Mouse (Mus musculus) embryo, embryonic 9.5 days (tissue): ENCODE data around the gene Grb10.

Source experiments
- DNase-seq: peaks from one replicate; pipeline ENCODE4 v3.0.0-alpha.2; 2017; ENCODE audit errors: extremely low spot score

Gene Grb10

GRCm38 (mm10) chr11:12038470-12038985 lies at the start of gene Grb10:
TSS of gene Grb10 (minus strand) at chr11:12038683.
- peak; percentile 55 for DNase-seq

- DNase-seq = no peak
These were observed 43.2 kb upstream of the Grb10 start for GRCm38 (mm10) chr11:12081638-12082037.

GRCm38 (mm10) chr11:12079231-12079630 lies 40.7 kb upstream of the Grb10 start:
- no peak for DNase-seq

DNA sequence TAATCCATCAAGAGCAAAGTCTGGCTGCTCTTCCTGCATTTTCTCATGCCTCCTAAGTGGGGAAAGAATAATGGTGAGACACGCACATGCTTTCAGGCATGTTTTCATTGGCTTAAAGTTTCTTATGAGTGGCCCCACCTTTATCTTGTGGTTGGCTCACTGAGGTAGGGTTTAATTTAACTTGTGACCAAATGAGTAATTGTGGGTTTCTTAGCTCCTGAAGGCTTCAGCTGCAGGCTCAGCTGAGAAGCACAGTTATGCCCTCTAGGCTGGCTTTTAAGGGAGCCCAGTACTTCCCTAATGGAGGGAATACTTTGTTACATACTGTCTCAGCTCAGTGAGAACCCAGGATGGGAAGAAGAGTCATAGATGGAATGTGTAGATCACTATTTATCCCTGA lies 37.0 kb upstream of the Grb10 start:
- DNase-seq = no peak

DNA sequence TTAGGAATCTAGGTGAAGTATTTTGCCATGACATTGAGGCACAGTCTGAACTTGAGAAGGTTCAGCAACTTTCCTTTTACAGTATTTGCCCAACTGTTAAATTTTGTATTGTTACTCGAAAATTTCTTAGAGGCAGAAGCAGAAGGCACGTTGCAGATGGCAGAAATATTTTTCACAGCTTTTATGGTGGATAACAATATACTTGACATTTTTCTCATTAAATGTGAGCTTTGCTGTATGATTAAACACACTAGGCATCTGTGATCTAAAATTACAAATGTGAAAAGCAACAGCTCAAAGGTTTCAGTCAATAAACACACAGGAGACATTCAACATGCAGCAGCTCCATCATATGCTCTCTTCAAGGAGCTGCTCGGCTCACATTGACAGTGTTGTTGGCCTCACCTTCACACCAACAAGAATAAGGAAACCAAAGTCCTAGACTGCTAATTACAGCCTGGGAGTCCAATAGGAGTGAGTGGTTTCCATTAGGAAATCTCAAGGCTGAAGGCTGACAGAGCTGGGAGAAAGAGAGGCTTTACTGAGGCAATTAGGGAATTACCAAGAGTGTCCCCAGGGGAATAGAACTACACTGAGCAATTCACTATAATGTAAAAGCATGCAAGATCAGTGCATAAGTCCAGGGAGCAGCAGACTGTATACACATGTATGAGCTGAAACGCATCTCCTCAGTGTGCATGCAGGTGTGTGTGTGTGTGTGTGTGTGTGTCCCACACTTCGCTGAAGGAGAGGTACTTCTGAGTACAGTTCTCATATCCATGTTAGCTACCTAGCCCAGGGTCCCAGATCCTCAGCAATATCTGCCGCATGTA lies 35.1 kb upstream of the Grb10 start:
- DNase-seq = no peak

GRCm38 (mm10) chr11:12072322-12072721 lies 33.8 kb upstream of the Grb10 start:
- no peak for DNase-seq

GRCm38 (mm10) chr11:12059005-12059404 lies 20.5 kb upstream of the Grb10 start:
- no peak for DNase-seq

DNA sequence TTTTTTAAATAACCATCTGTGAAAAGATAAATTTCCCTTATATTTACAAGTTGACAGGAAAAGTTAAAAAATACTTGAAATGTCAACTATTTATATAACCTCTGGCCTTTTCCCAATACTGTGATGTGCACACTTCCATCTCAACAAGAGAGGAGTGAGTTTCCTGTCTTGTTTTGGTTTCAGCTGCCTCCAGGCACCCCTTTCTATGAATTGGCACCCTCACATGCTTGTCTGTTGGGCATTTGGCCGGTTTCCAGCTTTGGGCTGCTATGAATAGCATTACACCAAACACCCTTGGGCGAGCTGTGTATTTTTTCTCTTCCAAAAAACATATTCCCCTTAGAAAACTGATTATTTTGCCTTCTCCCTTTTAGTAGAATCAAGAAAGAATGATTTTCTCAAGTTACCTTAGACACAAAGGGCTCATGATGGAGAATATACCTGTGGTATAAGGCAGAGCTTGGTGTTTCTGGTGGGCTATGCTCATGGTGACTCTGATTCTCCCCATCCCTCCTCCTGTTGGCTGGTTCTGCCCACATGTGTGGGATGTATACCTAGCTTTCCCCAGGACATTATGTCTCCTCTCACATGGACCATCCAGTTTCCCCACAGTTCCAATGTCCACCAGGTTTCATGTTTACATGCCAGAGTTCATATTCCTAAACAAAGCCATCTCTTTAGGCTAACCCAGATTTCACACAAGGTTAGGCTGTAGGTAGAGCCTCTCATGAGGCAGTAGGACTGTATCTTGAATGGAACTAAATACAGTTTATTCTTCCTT lies 10.3 kb upstream of the Grb10 start:
- no peak for DNase-seq

DNA sequence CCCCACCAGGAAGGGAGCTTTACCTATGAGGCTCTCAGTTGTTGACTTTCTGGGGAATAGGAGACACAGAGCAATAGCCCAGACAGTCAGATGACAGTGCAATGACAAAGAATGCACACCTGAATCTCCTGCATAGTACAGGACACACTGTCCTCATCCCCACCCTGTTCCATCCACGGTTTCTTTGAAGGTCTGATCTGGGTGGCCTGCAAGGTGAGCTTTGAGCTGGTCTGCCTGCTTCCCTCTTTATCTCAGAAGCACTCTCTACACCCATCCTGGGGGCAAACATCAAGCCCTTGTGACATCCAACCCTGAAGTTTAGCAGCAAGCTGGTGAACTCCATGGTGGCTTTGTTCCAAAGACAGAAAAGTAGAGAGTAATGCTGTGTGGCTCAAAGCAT lies 9.7 kb upstream of the Grb10 start:
- no peak for DNase-seq

DNA sequence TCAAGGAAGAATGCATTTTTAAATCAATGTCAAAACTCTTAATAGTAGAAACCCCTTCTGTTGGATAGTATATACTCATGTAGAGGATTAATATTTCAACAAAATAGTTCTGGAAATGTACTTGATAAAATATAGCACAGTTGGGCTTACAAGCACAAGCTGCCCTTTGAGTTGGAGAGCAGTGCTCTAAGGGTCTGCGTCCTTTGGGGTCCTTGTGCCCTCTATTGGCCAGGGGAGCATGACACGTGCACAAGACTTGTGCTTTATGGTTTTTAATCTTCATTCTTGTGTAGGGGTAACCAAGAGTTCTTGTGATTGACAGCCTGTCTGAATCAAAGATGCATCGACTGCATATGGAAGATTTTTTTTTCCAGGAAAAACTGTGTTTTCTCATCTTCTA lies 5.8 kb upstream of the Grb10 start:
- no peak for DNase-seq

DNA sequence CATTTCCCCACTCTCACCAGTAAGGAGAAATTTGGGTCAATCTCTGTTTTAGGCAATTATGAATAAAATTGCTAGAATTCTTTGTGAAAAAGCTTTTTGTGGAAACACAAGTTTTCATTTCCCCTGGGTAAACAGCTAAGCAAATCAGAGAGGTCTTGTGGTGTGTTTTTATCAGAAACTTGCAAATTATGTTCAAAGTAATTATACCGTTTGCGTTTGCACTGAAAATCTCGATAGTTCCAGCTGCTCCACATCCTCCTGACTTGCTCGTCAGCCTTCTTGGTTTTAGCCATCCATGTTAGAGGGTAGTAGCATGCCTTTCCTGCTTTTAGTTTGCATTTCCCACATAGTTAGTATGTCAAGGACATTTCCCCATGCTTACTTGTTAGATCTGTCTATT lies 3.3 kb upstream of the Grb10 start:
- no peak for DNase-seq

DNA sequence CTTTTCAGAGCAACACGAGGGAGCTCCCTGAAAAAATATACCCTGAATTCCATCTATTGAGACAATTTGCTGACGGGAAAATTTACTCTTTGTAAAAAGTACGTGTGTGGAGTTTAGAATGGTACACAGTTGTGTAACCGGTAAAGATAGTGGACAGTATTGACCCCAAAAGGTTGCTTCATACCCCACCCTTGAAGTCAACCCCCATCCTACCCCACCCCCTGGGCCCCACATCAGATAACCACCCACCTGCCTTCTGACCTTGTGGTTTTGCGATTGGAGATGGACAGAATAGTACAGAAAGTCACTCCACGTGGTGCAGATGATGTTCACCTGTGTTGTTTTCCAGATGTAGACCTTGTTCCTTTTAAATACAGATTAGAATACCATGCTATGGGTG lies 2.9 kb upstream of the Grb10 start:
- no peak for DNase-seq

DNA sequence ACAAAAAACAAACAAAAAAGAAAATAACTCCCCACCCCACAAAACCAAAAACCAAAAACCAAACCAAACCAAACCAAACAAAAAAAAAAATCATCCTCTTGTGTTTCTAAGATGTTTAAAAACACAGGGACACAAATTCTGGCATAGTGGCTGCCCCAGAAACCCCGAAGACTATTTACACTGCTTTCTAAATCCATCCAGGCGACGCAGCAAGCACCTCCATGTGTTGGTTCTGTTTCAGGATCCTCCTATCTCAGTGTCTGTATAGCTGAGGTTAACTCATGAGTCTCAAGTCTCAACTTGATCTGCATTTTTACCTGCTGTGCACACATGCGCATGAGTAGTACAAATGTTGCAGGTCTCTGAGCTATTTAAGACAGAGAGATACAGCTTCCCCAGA lies 1.9 kb upstream of the Grb10 start:
- DNase-seq = no peak

- DNase-seq = no peak
These were observed 1.3 kb upstream of the Grb10 start for GRCm38 (mm10) chr11:12039748-12040147.

DNA sequence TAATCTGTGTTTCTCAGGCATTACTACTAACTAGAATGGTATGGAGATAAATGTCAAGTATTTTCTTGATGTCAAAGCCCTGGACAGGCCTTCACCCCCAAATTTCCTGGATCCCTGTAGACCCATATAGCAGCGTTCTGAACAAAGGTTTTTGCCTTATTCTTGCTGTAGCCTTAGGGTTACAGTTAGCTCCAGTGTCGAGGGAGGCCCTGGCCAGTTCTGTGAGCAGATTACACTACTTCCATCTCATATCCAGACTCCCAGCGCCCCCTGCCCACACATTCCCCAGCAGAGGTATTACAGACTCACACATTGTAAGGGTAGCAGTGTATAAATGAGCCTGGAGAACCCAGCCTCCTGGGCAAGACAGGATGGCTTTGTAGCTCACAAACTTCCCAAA lies 615 bp upstream of the Grb10 start:
- DNase-seq = peak; percentile 61

- peak; percentile 60 for DNase-seq
These were observed 604 bp downstream of the Grb10 start for GRCm38 (mm10) chr11:12037689-12038469.

- peak; percentile 82 for DNase-seq
These were observed 1.3 kb downstream of the Grb10 start for GRCm38 (mm10) chr11:12037075-12037686.

GRCm38 (mm10) chr11:12035916-12036910 lies 2.3 kb downstream of the Grb10 start:
- DNase-seq = peak; percentile 48

DNA sequence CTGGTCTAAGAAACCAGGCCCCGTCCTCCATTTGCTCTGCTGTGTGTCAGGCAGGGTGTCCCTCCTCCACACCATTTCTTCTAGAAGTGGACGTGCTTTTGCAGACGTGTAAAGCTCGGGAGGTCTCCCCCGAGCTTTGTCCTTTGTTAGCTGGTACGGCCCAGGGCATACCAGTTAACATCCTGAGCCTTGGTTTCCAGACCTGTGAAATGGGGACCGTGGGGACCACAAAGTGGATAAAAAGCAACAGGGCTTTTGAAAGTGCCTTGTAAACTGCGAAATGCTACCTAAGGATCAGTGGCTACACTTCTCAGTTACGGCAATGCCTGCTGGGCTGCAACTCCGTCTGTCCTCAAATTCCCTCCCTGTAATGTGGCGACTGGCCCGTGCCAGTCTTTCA lies 3.2 kb downstream of the Grb10 start:
- peak; percentile 52 for DNase-seq

DNA sequence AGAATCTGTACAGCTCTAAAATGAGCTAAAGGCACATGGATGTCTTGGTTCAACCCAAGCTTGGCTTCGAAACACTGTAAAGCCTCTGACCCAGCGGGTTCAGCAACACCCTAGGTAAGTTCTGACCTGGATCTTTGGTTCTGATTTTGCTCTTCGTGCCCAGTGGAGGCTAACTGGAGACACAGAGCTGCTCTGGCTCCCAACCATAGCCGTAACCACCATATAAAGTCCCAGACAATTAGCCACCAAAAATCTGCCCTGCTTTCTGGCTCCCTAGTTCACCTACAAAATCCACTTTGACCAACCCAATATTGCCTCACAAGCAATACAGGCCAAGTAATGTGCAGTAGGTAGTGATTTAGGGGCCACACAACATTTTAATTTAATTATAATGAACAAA lies 3.7 kb downstream of the Grb10 start:
- DNase-seq = peak; percentile 16
